Mouse (Mus musculus) liver (tissue): ENCODE data around the gene Gm3409.
"Not testable (repeated sequence)": the region's sequence is repeated elsewhere in the genome, so short reads cannot be mapped to it uniquely, and the experiment has no call there.

Experiments used
- DNase-seq: peaks from one replicate; pipeline ENCODE4 v3.0.0-alpha.2; 2020; ENCODE audit warnings: mixed read lengths

The Gm3409 gene

GRCm38 (mm10) chr5:146537347-146537746 lies at the start of gene Gm3409:
TSS of gene Gm3409 (plus strand) at chr5:146537647.
- not testable (repeated sequence) for DNase-seq

- not testable (repeated sequence) for DNase-seq
Observed at GRCm38 (mm10) chr5:146488959-146489358, 48.5 kb upstream of the Gm3409 start.

- DNase-seq, result not testable (repeated sequence)
Observed at GRCm38 (mm10) chr5:146491063-146491462, 46.4 kb upstream of the Gm3409 start, which contains the start of gene Gm6370. TSS of gene Gm6370 (plus strand) at chr5:146491363.

- not testable (repeated sequence) for DNase-seq
Observed at GRCm38 (mm10) chr5:146502099-146502498, 35.3 kb upstream of the Gm3409 start, which contains the start of gene 4930449I24Rik. TSS of gene 4930449I24Rik (plus strand) at chr5:146502399.

- DNase-seq, result not testable (repeated sequence)
Observed at GRCm38 (mm10) chr5:146513823-146514222, 23.6 kb upstream of the Gm3409 start, which contains the start of gene Gm3402. TSS of gene Gm3402 (plus strand) at chr5:146514123.

GRCm38 (mm10) chr5:146525501-146525900 lies 11.9 kb upstream of the Gm3409 start, which contains the start of gene Gm3404:
TSS of gene Gm3404 (plus strand) at chr5:146525801.
- DNase-seq, result not testable (repeated sequence)

GRCm38 (mm10) chr5:146555836-146556235 lies 18.4 kb downstream of the Gm3409 start, which contains the start of gene Gm3415:
TSS of gene Gm3415 (plus strand) at chr5:146556136.
- DNase-seq, result not testable (repeated sequence)

GRCm38 (mm10) chr5:146564259-146564658 lies 26.8 kb downstream of the Gm3409 start:
- no peak for DNase-seq

- no peak for DNase-seq
Observed at GRCm38 (mm10) chr5:146567054-146567453, 29.6 kb downstream of the Gm3409 start.

GRCm38 (mm10) chr5:146570179-146570578 lies 32.7 kb downstream of the Gm3409 start:
- not testable (repeated sequence) for DNase-seq

- DNase-seq, result not testable (repeated sequence)
Observed at GRCm38 (mm10) chr5:146571830-146572734, 34.6 kb downstream of the Gm3409 start.

GRCm38 (mm10) chr5:146572735-146573042 lies 35.2 kb downstream of the Gm3409 start:
- DNase-seq, result not testable (repeated sequence)

- DNase-seq, result no peak
Observed at GRCm38 (mm10) chr5:146576668-146577067, 39.2 kb downstream of the Gm3409 start.

- no peak for DNase-seq
Observed at GRCm38 (mm10) chr5:146584156-146584477, 46.7 kb downstream of the Gm3409 start.

- no peak for DNase-seq
Observed at GRCm38 (mm10) chr5:146584478-146585306, 47.2 kb downstream of the Gm3409 start, which contains the start of gene Gpr12. TSS of gene Gpr12 (minus strand) at chr5:146585239.

GRCm38 (mm10) chr5:146585307-146585651 lies 47.8 kb downstream of the Gm3409 start:
- DNase-seq, result no peak

GRCm38 (mm10) chr5:146586357-146587070 lies 49.1 kb downstream of the Gm3409 start:
- DNase-seq, result no peak
